Mouse (Mus musculus) adrenal gland, postnatal 10 days (tissue): ENCODE measurements at regions not wholly inside any gene's neighbourhood (a gene's known extent, or its start where the extent isn't known, plus 50 kb on each side); places are given as distances from the start of the nearest gene placed in this dataset.
A peak's percentile ranks its signal among the peaks of the same experiment; 100 is the strongest.

Experiments used
- DNase-seq: peaks from one replicate; pipeline ENCODE4 v3.0.0; 2021; ENCODE audit warnings: mixed read lengths

DNA sequence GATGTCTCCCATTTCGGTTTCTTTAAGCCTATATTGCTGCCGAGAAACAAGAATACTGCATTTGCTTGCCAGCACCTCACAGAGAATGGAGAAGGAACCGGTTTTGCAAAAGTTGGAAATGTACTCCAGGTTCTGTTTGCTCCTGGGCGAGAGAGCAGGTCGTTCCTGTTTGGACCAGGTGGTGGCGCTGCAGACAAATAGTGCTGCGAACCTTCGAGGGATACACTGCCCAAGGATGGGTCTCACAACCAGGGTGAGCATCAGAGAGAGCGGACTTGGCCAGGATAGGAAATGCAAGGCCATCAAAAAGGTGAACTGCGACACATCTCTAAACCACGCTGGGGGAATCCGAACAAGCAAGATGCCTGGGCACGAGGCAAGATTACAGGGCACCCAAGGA lies 54.0 kb upstream of the Ets2 start:
- DNase-seq: peak; percentile 89

DNA sequence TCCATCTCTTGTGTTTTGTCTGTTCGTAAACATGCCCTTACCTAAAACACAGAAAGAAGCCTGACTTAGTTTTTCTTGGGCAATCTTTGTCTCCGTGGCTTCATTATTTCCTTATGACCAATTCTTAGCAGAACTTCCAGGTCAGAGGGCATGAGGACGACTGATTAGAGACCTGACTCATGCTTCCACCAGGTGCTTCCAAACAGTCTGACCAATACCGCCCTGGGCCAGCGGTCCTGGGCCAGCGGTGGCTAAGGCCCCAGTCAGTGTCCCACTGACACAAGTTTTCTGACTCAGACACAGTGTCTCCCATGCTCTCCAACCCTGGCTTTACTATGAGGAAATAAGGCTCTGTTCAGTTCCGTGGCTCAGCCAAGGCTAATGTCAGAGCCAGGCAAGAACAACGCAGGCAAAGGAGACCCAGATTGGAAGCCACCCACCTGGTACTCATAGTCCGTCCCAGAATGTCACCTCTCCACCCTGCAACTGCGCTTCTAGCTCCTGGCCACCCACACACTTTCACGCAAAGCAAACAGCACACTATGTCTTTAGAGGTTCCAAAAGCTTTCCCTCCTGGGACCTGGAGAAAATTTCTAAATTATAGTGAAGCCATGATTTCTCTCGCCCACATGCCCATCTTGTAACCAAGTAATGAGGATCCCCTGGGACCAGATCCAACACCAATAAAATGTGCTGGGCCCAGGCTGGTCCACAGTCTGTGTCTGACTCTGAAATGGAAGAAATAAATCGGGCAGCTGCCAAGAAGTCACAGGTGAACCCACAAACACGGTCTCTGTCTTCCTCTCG lies 56.6 kb upstream of the Erg start:
- DNase-seq: no peak

- no peak for DNase-seq
Observed at GRCm38 (mm10) chr16:95640670-95641069, 54.3 kb upstream of the Erg start.

DNA sequence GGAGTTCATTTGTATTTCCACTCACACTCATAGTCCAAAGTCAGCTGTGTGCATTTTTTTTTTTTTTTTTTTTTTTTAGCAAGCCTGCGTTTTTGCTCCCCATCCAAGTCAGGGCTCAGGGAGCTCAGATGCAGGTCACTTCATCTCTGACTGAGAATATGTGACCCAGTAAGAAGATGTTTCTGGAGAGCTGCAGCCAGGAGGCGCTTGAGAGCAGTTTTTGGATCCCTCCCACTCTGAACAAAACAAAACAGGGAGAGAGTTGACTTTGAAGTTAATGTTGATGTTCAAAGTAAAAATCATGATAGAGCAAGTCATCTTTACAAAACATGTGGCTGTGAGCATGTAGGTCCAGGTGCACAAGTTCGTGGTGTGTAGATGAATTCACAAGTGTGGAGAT lies 53.3 kb upstream of the Erg start:
- DNase-seq: no peak

GRCm38 (mm10) chr16:95637850-95638249 lies 51.5 kb upstream of the Erg start:
- DNase-seq: no peak

- no peak for DNase-seq
Observed at GRCm38 (mm10) chr16:95636615-95637014, 50.2 kb upstream of the Erg start.
